Mouse (Mus musculus) left cerebral cortex, adult 8-10 months (tissue): ENCODE results near the gene Mad1l1. TPM values are rescaled to one million over a fixed set of nuclear protein-coding genes. Genes with fewer than 3 reads are reported as not detected.

Source experiments
- DNase-seq, 2 experiments: peaks; one replicate each; pipeline ENCODE4 v3.0.0; 2022; ENCODE audit warnings: low spot score in 2 of 2
- total RNA-seq, 4 experiments: library from RNA; stranded (reverse); gene quantifications; 2 replicates each; pipeline ENCODE4 v1.2.4; 2022

Mad1l1 gene
- total RNA-seq, 4 experiments from 2014 or later = 14.1 to 22.2 (median 18.6) TPM

DNA sequence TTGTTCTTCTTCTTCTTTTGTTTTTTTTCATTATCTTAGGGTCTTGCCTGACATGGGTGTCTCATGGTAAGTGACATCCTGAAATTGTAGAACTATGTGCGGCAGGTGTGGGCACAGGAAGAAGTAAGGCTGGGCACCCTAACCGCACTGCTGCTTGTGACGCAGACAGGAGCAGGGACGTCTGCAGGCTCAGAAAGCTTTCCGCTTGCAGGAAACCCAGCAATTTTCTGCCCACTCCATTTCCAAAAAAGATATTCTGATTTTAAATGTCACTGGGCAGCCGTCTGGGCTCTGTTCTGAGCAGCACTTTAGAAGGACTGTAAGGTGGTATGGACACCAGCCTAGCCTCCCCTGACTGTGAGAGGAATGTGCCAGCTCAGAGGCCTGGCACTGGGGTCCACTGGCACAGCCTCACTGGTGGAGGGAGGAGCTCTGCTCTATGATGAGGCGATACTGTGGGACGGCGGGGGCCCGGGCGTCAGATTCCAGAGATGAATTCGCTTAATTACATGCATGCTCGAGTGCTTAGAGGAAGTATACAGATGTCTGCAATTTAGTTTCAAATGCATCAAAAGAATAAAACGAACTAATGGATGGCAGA, 219.8 kb downstream of the Mad1l1 start:
- DNase-seq = peak; percentile 33 to 45

DNA sequence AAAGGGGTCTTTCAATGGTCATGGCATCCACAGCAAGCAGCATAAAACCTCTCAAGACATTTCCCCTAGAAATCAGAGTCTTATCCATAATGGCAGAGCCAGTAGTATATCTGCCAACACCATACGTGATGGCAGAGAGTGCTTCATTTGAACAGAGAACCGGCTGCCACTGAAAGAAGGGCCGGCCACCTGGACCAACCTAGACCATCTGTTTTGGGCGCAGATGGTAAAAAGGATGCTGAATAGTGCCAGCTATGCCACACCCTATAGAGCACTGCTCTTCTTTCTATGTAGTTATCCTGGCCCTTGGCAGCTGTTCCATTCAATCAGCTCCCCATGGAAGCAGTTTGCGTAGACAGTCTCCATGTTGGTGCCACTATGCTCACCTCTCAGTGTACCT, 222.6 kb downstream of the Mad1l1 start:
- DNase-seq = no peak

GRCm38 (mm10) chr5:140095203-140095602, 226.1 kb downstream of the Mad1l1 start:
- peak in 1 of 2 experiments; percentile 70 for DNase-seq

DNA sequence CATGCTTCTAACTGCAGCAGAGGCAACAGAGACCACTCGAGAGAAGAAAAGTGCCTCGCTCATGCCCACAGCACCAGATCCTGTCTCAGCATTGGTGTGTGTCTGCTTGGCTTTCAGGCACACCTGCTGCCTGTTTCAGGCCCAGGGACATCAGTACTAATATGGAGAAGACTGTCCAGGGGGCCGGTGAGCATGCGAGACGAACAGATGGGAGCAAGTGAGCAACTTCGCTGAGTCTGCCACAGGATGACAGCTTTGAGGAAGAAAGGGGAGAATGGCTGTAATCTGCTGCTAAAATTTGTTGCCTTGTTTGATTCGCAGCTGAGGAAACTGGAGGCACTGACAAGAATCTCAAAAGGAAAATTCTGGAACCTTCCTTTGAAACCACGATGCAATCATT, 227.9 kb downstream of the Mad1l1 start:
- no peak for DNase-seq

GRCm38 (mm10) chr5:140091601-140092000, 229.8 kb downstream of the Mad1l1 start:
- DNase-seq = peak; percentile 23 to 76

DNA sequence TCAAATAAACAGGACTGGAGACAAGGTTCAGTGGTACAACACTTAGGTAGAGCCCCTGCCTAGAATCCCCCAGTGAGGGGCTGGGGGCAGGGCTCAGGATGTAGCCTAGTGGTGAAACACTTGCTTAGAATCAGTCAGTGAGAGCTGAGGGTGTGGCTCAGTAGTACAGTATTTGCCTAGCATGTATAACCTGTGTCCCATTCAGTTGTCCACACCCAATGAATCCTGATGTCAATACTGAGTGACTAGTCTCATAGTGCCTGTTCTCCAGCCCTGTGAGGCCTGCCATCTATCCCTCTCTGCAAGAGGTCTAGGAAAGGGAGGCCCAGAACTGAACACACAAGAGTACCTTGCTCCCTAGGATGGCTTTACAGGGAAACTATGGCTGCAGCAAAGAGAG, 232.1 kb downstream of the Mad1l1 start:
- no peak for DNase-seq

- no peak for DNase-seq
Measured at GRCm38 (mm10) chr5:140087242-140087641, 234.1 kb downstream of the Mad1l1 start.

- no peak for DNase-seq
Measured at GRCm38 (mm10) chr5:140084341-140084740, 237.0 kb downstream of the Mad1l1 start.

DNA sequence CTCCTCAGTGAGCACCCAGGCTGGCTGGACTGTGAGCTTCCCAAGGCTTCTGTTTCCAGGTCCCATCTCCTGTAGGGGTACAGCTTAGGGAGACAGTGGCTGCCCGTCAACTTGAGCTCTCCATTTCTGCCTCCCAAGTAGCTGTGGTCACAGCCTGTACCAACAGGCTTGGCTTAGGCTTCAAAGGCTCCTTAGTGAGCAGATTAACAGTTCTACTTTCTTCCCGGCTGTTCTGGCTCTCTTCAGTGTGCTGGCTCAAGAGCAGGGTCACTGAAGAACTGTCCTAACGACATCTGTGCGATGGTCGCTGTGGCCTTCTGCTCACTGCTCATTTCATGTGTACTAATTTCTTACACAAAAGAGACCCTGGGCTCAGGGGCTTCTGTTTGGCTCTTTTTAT, 237.4 kb downstream of the Mad1l1 start:
- DNase-seq = no peak

DNA sequence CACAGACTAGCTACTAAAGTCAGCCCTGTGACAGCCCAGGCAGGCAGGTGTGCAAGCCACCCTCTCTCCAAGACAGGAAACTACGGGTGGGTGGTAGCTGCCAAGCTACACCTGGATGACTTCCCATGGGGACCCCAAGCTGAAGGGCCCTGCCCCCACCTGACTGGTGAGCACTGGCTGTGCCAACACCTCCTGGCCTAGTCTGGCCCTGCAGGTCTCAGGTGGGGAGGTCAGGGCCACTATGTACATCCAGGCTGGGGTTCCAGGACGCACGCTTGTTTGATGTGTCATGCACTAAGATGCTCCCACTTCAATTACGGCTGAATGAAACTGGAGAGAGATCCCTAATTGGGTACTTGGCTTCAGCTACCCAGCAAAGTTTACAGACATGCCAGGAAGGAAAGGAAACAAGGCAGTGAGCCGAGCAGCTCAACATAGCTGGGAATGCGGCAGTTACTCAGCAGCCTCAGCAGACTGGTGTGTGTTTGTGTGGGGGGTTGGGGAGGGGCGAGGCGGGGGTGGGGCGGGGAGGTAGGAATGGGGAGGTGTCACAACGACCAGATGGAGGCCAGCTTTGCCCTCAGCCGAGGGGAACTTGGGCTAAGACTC, 239.0 kb downstream of the Mad1l1 start:
- DNase-seq = no peak

DNA sequence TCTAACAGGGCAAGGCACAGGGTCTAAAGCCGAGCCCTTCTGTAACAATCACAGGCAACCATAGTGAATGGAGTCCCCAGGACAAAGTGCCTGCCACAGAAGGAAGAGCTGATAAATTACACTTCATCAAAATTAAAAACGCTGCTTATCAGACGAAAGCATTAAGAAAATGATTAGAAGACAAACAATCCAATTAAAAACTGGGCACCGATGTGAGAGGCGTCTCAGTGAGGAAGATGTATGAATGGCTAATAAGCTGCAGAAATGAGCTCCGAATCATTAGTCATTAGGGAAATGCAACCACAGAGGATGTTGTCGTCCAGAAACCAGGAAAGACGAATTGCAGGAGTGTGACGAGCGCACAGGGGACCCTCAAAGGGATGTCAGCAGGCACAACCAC, 240.3 kb downstream of the Mad1l1 start:
- DNase-seq = no peak

GRCm38 (mm10) chr5:140079511-140079910, 241.8 kb downstream of the Mad1l1 start:
- no peak for DNase-seq

DNA sequence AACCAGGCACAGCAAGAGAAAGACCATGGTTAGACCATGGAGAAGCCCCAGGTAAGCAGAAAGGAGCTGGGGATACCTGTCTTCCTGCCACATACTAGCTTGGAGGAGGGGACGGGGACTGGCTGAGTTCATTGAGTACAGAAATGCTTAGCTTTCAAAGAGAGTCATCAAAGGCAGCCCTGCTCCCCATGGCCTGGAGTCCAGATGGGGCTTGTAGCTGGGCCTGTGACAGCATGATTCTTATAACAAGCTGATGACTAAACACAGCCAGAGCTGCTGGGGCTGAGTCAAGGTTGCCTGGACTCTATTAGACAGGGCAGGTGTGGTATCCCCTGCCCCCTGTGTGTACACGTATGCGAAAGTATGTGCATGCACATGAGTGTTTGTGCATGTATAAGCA, 242.9 kb downstream of the Mad1l1 start:
- no peak for DNase-seq

- DNase-seq = no peak
Measured at GRCm38 (mm10) chr5:140076438-140076837, 244.9 kb downstream of the Mad1l1 start.

GRCm38 (mm10) chr5:140073671-140074116, 247.7 kb downstream of the Mad1l1 start:
- no peak for DNase-seq

- no peak for DNase-seq
Measured at GRCm38 (mm10) chr5:140073148-140073670, 248.1 kb downstream of the Mad1l1 start.

- no peak for DNase-seq
Measured at GRCm38 (mm10) chr5:140068506-140068905, 252.8 kb downstream of the Mad1l1 start.

GRCm38 (mm10) chr5:140068051-140068450, 253.3 kb downstream of the Mad1l1 start:
- no peak for DNase-seq

- no peak for DNase-seq
Measured at GRCm38 (mm10) chr5:140066769-140067168, 254.6 kb downstream of the Mad1l1 start.

GRCm38 (mm10) chr5:140066281-140066680, 255.1 kb downstream of the Mad1l1 start:
- DNase-seq = no peak

DNA sequence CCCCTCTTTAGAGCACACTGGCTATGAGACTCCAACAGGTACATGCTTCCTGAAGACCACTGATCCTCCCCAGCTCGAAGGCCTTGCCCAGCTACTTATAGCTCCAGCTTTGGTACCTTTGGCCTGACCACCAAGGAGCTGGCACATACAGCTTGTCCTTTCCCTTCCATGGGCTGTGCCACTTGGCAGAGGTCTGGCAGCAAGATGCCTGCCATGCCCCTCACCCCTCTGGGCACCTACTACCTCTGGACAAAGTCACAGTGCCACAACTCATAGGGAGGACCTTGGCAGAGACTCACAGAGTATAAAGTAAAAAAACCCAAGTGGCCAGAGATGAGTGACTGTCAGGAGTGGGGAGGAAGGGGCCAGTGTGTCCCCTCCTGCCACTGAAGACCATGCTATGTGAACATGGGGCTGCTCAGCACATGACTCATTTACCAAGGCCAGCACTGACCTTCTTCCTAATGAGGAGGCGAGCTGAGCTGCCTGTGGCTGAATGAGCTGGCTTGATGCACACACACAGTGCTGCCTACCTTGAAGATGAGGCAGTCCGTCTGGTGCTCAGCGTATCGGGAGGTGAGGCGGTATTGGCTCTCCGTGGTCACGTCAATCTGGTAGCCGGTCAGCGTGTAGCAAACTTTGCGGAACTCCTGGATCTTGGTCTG, 255.9 kb downstream of the Mad1l1 start:
- no peak for DNase-seq

- DNase-seq = no peak
Measured at GRCm38 (mm10) chr5:140064521-140064920, 256.8 kb downstream of the Mad1l1 start.

GRCm38 (mm10) chr5:140062828-140063227, 258.5 kb downstream of the Mad1l1 start:
- no peak for DNase-seq
